Mouse (Mus musculus) heart, embryonic 11.5 days (tissue): Measurements from ENCODE around the gene Ufd1. TPM values are rescaled to one million over a fixed set of nuclear protein-coding genes. Genes with fewer than 3 reads are reported as not detected.

ENCODE experiments used
- ATAC-seq: fragments of 200-750 bp; cut with Nextera tagmentation; replicated peaks from 2 replicates; pipeline ENCODE4 v1.8.0; 2017; ENCODE audit warnings: moderate library complexity; ENCODE audit not compliant: insufficient number of reproducible peaks, low FRiP score, low TSS enrichment
- H3K27ac ChIP-seq: fragments of 300-500 bp; sonication (generic); 2 replicates; pipeline ENCODE4 v1.5.1; 2014; ENCODE audit warnings: mild to moderate bottlenecking, low read depth, low read length
- H3K27me3 ChIP-seq: fragments of 300-500 bp; sonication (generic); 2 replicates; pipeline ENCODE4 v1.6.1; 2014; ENCODE audit warnings: mild to moderate bottlenecking, low read length, mixed read lengths; ENCODE audit not compliant: control insufficient read depth, insufficient read depth
- H3K36me3 ChIP-seq: fragments of 300-500 bp; sonication (generic); 2 replicates; pipeline ENCODE4 v1.6.1; 2014; ENCODE audit warnings: mild to moderate bottlenecking, low read length, moderate library complexity, mixed read lengths; ENCODE audit not compliant: control insufficient read depth, insufficient read depth
- H3K4me1 ChIP-seq: fragments of 300-500 bp; sonication (generic); 2 replicates; pipeline ENCODE4 v1.6.1; 2014; ENCODE audit warnings: low read length; ENCODE audit not compliant: control insufficient read depth, insufficient read depth
- H3K4me2 ChIP-seq: fragments of 300-500 bp; sonication (generic); 2 replicates; pipeline ENCODE4 v1.6.1; 2014; ENCODE audit warnings: mild to moderate bottlenecking, moderate library complexity
- H3K4me3 ChIP-seq: fragments of 300-500 bp; sonication (generic); 2 replicates; pipeline ENCODE4 v1.5.1; 2014; ENCODE audit warnings: low read depth, low read length
- H3K9ac ChIP-seq: fragments of 300-500 bp; sonication (generic); 2 replicates; pipeline ENCODE4 v1.6.1; 2014; ENCODE audit warnings: mild to moderate bottlenecking, low read depth, low read length, moderate library complexity
- H3K9me3 ChIP-seq: fragments of 300-500 bp; sonication (generic); replicated peaks from 2 replicates; pipeline ENCODE4 v1.6.1; 2016; ENCODE audit warnings: low read length; ENCODE audit not compliant: control insufficient read depth
- WGBS: fragments of 180-500 bp; shearing (Covaris S2); extraction: QIAGEN DNeasy Blood & Tissue Kit; methylation state at CpG from one replicate; pipeline ENCODE4 v1.1.7; 2014; ENCODE audit not compliant: insufficient replicate concordance; 5-methylcytosine and 5-hydroxymethylcytosine counted together
- polyA plus RNA-seq: library from polyadenylated mRNA; unstranded; fragments of >200 nt; fragmentation: Nextera tagmentation; extraction: Ambion mirVana; gene quantifications from 2 replicates; pipeline ENCODE4 v1.2.1, GENCODE M21; 2014

The Ufd1 gene
- polyA plus RNA-seq, 1 experiment from 2014 or later: 63.6 TPM

DNA sequence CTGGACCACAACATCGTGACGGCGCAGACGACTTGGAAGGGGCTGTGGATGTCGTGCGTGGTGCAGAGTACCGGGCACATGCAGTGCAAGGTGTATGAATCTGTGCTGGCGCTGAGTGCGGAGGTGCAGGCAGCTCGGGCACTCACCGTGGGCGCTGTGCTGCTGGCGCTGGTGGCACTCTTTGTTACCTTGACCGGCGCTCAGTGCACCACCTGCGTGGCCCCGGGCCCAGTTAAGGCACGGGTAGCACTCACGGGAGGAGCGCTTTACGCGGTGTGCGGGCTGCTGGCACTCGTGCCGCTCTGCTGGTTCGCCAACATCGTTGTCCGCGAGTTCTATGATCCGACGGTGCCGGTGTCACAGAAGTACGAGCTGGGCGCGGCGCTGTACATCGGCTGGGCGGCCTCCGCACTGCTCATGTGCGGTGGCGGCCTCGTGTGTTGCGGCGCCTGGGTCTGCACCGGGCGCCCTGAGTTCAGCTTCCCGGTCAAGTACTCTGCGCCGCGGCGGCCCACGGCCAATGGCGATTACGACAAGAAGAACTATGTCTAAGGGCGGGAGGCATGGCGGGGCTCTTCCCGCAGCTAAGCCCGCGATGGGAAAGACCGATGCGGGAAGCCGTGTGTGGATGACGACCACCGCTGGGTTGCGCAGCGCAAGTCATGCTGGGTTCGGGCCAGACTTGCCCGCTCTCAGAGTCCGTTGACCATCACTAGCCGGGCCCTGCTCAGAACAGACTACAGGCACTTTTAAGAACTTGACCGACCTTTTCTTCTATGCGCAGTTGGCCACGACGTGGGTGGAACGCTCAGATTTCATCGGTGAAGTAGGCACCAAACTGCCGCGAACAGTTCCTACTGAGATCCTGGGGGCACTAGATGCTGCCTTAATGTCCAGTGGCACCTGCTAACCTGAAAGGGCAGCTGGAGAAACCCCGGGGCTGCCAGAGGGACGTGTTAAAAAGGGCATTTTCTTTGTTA is 34.2 kb upstream of the Ufd1 start:
- Histone ChIP-seq H3K9ac (peak overlapping the region; percentile 55; the same call in 1 of the 2 replicates), H3K9me3 (no peaks in the 10 kb centered on the region), H3K27ac (no peak overlapping the region), H3K4me3 (peak overlapping the region; percentile 38), H3K4me2 (peak overlapping the region; percentile 76), H3K36me3 (peaks cover 3% of the 10 kb centered on the region; the same call in 1 of the 2 replicates), H3K27me3 (peaks cover 46% of the 10 kb centered on the region), H3K4me1 (peaks cover 16% of the 10 kb centered on the region)
- ATAC-seq: peak; percentile 37; the same call in 1 of the 2 replicates
- 2% methylated on average over 80 of the region's 80 CpGs for WGBS

DNA sequence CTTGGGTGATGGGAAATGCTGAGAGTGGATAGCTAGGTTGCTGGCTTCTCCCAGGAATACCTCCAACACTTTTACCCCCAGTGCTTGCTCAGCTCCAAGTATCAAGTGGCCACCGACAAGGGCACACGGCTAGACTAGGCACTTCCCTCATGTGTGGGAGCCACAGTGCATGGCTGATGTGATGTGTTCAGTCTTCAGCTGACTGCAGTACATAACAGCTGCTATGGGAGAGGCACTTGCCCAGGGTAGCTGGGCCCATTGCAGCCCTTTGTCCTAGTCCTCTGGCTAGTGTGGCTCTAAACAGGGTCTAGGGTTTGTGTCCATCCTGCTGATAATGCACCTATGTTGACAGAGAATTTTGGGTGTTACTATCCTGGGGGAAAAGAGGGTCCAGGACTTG is 33.1 kb upstream of the Ufd1 start:
- H3K4me1 ChIP-seq: peaks cover 15% of the 10 kb centered on the region
- peaks cover 3% of the 10 kb centered on the region; the same call in 1 of the 2 replicates for H3K36me3 ChIP-seq
- H3K27ac ChIP-seq: no peak overlapping the region
- ATAC-seq: no peak
- WGBS: 62% methylated on average over 2 of the region's 2 CpGs
- H3K27me3 ChIP-seq: peaks cover 46% of the 10 kb centered on the region
- H3K9ac ChIP-seq: no peak overlapping the region
- H3K9me3 ChIP-seq: no peaks in the 10 kb centered on the region
- H3K4me2 ChIP-seq: peak overlapping the region; percentile 76; the same call in 1 of the 2 replicates
- no peak overlapping the region for H3K4me3 ChIP-seq

DNA sequence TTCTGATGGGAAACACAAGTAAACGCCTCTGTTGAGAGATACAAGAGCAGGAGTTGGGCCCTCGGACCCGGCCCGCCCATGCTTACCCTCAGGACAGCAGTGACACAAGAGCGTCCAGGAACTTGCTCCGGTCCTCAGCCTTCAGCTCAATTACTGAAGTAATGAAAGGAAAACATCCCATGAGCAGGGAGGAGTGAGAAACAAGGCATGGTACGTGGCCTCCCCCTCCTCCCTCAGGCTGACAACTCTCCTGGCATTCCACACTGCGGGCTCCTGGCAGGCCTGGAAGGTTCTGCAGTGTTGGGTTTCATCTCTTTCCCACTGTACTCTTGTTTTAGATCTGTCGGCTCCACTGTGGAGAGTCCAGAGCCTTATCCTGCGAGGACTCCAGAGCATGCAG is 29.8 kb upstream of the Ufd1 start:
- Histone ChIP-seq H3K27ac (no peak overlapping the region), H3K9me3 (no peaks in the 10 kb centered on the region), H3K9ac (no peak overlapping the region), H3K4me2 (no peak overlapping the region), H3K4me3 (no peak overlapping the region), H3K27me3 (peaks cover 27% of the 10 kb centered on the region), H3K36me3 (peaks cover 13% of the 10 kb centered on the region), H3K4me1 (peaks cover 6% of the 10 kb centered on the region; the same call in 1 of the 2 replicates)
- ATAC-seq: no peak
- 84% methylated on average over 10 of the region's 10 CpGs for WGBS

DNA sequence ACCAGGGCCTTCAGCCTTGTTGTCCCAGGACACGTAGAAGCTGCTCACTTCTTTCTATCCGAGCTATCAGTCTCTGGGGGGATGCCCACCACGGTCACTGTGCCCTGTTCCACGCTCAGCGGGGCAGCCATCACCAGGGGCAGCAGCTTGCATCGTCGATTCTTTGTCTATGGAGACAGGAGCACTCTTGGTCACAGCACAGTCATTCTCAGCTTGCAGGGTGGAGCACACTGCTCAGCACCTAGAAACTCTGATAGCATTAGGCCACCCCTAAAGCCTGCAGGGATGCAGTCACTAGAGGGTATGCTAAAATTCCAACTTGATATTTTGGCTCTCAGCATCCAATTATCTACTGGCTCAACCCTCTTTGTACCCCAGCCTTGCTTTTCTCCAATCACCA is 26.6 kb upstream of the Ufd1 start:
- no peaks in the 10 kb centered on the region for H3K27me3 ChIP-seq
- ATAC-seq: no peak
- H3K4me3 ChIP-seq: no peak overlapping the region
- no peaks in the 10 kb centered on the region for H3K4me1 ChIP-seq
- no peaks in the 10 kb centered on the region for H3K9me3 ChIP-seq
- H3K4me2 ChIP-seq: no peak overlapping the region
- peaks cover 12% of the 10 kb centered on the region for H3K36me3 ChIP-seq
- no peak overlapping the region for H3K9ac ChIP-seq
- H3K27ac ChIP-seq: no peak overlapping the region
- 94% methylated on average over 7 of the region's 7 CpGs for WGBS

- H3K9ac ChIP-seq: no peak overlapping the region
- 49% methylated on average over 1 of the region's 1 CpGs for WGBS
- no peak overlapping the region for H3K27ac ChIP-seq
- H3K4me1 ChIP-seq: no peaks in the 10 kb centered on the region
- H3K4me3 ChIP-seq: no peak overlapping the region
- H3K9me3 ChIP-seq: no peaks in the 10 kb centered on the region
- H3K4me2 ChIP-seq: no peak overlapping the region
- no peaks in the 10 kb centered on the region for H3K27me3 ChIP-seq
- peaks cover 11% of the 10 kb centered on the region for H3K36me3 ChIP-seq
- ATAC-seq: no peak
Measured at GRCm38 (mm10) chr16:18785485-18785884, 26.1 kb upstream of the Ufd1 start.

DNA sequence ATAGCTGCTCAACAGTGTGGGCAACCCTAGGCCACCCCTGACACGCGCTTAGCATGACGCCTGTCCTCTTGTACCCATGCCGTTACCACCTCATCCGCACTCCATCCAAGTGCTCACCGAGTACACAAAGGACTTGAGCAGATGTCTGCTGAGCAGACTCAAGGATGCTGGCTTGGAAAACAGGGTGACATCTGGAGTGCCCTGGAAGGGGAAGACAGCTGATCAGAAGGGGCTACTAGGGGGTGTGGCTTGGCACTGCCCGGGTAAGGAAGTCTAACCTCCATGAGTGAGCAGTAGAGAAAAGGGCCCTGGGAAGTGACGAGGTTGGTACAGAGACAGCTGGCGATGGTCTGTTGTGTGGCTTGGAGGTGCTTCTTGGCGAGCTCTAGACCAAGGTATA is 24.9 kb upstream of the Ufd1 start:
- H3K9me3 ChIP-seq: no peaks in the 10 kb centered on the region
- no peak overlapping the region for H3K4me3 ChIP-seq
- no peak overlapping the region for H3K4me2 ChIP-seq
- peaks cover 11% of the 10 kb centered on the region for H3K36me3 ChIP-seq
- no peaks in the 10 kb centered on the region for H3K27me3 ChIP-seq
- WGBS: 92% methylated on average over 10 of the region's 10 CpGs
- H3K27ac ChIP-seq: no peak overlapping the region
- no peak for ATAC-seq
- H3K4me1 ChIP-seq: no peaks in the 10 kb centered on the region
- no peak overlapping the region for H3K9ac ChIP-seq

GRCm38 (mm10) chr16:18788627-18789406 is 22.8 kb upstream of the Ufd1 start:
- 82% methylated on average over 10 of the region's 10 CpGs for WGBS
- no peak for ATAC-seq
- H3K4me3 ChIP-seq: no peak overlapping the region
- H3K4me2 ChIP-seq: no peak overlapping the region
- no peaks in the 10 kb centered on the region for H3K27me3 ChIP-seq
- H3K9me3 ChIP-seq: no peaks in the 10 kb centered on the region
- no peak overlapping the region for H3K9ac ChIP-seq
- H3K4me1 ChIP-seq: no peaks in the 10 kb centered on the region
- H3K27ac ChIP-seq: no peak overlapping the region
- peaks cover 13% of the 10 kb centered on the region for H3K36me3 ChIP-seq

GRCm38 (mm10) chr16:18795223-18795899 is 16.2 kb upstream of the Ufd1 start:
- Histone ChIP-seq H3K36me3 (peaks cover 17% of the 10 kb centered on the region), H3K9me3 (no peaks in the 10 kb centered on the region), H3K9ac (no peak overlapping the region), H3K4me1 (no peaks in the 10 kb centered on the region), H3K27ac (no peak overlapping the region), H3K4me3 (no peak overlapping the region), H3K4me2 (no peak overlapping the region), H3K27me3 (no peaks in the 10 kb centered on the region)
- 93% methylated on average over 11 of the region's 11 CpGs for WGBS
- ATAC-seq: no peak
